Mouse (Mus musculus): Measurements from ENCODE around the gene Sumo3. TPM values are rescaled to one million over a fixed set of nuclear protein-coding genes. Genes with fewer than 3 reads are reported as not detected.
A peak's percentile ranks its signal among the peaks of the same experiment; 100 is the strongest.

Gene Sumo3
- polyA plus RNA-seq, 1 experiment from 2014 or later: 324 TPM

DNA sequence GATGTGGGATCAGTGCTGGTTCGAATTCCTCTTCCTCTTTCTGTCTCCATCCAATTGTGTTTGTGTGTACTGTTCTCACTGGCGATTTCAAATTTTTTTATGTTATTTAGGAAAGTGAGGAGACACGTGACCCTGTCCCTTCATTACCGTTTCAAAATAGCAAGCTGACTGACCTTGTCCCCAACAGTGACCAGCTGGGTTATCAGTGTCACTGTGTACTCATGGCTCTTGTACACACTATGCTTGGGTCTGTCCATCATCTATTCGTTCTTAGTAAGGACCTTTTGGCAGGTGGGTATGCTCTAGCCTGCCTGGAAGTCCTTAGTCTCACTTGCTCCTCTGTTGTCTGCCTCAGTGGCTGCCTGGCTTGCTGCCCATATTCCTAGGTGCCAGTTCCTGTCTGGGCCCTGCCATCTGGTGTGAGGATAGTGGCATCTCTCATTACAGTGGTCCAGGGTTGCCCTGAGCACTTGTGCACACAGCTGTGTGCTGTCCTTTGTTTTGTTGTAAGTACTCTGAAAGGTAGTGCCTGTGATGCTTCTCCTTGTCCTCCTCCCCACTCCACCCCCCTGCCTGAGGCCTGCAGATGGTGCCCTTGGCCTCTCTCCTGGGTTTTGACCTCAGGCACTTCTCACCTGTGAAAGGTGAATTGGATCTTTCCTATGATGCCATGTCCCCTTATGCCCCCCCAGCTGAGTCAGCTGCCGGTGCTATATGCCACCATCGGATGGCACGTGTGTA, 4.5 kb downstream of the Sumo3 start:
- H3K9ac ChIP-seq (replicated peaks; ENCODE audit: low read depth, low read length): no peak overlapping the region
- H3K4me1 ChIP-seq (ENCODE audit: control insufficient read depth, insufficient read depth, low read length): peaks cover 12% of the 10 kb centered on the region
- H3K4me3 ChIP-seq (ENCODE audit: low read depth, low read length): no peak overlapping the region
- no peaks in the 10 kb centered on the region for H3K27me3 ChIP-seq (ENCODE audit: control insufficient read depth, insufficient read depth, low read length)
- no peak overlapping the region for H3K27ac ChIP-seq (ENCODE audit: low read length)
- H3K9me3 ChIP-seq (ENCODE audit: control insufficient read depth, low read depth, low read length): no peaks in the 10 kb centered on the region
- WGBS: 80% methylated on average over 8 of the region's 8 CpGs
- ATAC-seq (ENCODE audit: insufficient number of reproducible peaks, insufficient read depth, low FRiP score, low read depth): no peak
- H3K36me3 ChIP-seq (ENCODE audit: control insufficient read depth, insufficient read depth, low read length): peaks cover 46% of the 10 kb centered on the region
- H3K4me2 ChIP-seq (replicated peaks; ENCODE audit: low read depth, low read length): no peak overlapping the region

DNA sequence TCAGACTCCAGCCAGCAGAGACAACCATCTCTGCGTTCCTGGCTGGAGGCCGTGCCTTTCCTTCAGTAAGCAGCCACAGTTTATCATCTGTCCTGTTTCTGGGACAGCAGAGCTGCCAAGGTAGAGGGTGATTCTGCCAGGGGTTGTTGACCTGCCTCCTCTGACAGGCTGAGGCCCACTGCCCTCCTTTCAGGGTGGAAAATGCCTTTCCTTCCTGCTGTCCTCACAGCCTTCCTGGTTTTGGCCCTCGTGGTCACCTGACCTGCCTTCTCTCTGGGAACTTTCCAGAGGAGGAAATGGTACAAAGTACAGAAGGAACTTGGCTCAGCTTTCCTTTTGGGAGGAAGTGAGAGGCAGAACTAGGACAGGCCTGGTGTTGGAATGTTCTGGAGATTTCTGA, 7.5 kb downstream of the Sumo3 start:
- Histone ChIP-seq H3K4me1 (ENCODE audit: control insufficient read depth, insufficient read depth, low read length) (no peaks in the 10 kb centered on the region), H3K36me3 (ENCODE audit: control insufficient read depth, insufficient read depth, low read length) (peaks cover 66% of the 10 kb centered on the region)
- ATAC-seq (ENCODE audit: insufficient number of reproducible peaks, insufficient read depth, low FRiP score, low read depth): no peak

DNA sequence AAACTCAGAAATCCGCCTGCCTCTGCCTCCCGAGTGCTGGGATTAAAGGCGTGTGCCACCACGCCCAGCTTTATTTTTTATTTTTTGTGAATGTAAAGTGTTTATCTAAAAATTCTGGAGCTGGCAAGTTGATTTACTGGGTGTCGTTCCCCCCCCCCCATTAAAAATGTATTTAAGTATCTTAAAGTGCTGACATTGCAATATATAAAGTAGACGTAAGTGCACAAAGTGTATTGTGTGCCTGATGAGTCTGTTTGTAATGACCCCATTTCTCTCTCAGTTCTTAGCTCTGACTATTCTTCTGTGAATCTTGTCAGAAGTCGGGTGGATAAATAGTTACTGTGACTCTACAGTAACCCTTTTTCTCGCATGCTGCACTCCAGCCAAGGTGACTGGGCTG, 9.8 kb downstream of the Sumo3 start:
- Histone ChIP-seq H3K4me1 (ENCODE audit: control insufficient read depth, insufficient read depth, low read length) (no peaks in the 10 kb centered on the region), H3K27me3 (ENCODE audit: control insufficient read depth, insufficient read depth, low read length) (no peaks in the 10 kb centered on the region), H3K27ac (ENCODE audit: low read length) (no peak overlapping the region), H3K36me3 (ENCODE audit: control insufficient read depth, insufficient read depth, low read length) (peaks cover 57% of the 10 kb centered on the region), H3K9me3 (ENCODE audit: control insufficient read depth, low read depth, low read length) (no peaks in the 10 kb centered on the region), H3K9ac (replicated peaks; ENCODE audit: low read depth, low read length) (no peak overlapping the region), H3K4me3 (ENCODE audit: low read depth, low read length) (no peak overlapping the region), H3K4me2 (replicated peaks; ENCODE audit: low read depth, low read length) (no peak overlapping the region)
- no peak for ATAC-seq (ENCODE audit: insufficient number of reproducible peaks, insufficient read depth, low FRiP score, low read depth)
- 91% methylated on average over 8 of the region's 8 CpGs for WGBS

More for the DNA sequence above, 7.5 kb downstream of the Sumo3 start:
- H3K27ac ChIP-seq (ENCODE audit: low read length): no peak overlapping the region; the same call in 1 of the 2 replicates
- no peak overlapping the region for H3K4me2 ChIP-seq (replicated peaks; ENCODE audit: low read depth, low read length)
- 82% methylated on average over 3 of the region's 3 CpGs for WGBS
- H3K27me3 ChIP-seq (ENCODE audit: control insufficient read depth, insufficient read depth, low read length): no peaks in the 10 kb centered on the region
- H3K9ac ChIP-seq (replicated peaks; ENCODE audit: low read depth, low read length): no peak overlapping the region
- H3K4me3 ChIP-seq (ENCODE audit: low read depth, low read length): no peak overlapping the region
- H3K9me3 ChIP-seq (ENCODE audit: control insufficient read depth, low read depth, low read length): no peaks in the 10 kb centered on the region

DNA sequence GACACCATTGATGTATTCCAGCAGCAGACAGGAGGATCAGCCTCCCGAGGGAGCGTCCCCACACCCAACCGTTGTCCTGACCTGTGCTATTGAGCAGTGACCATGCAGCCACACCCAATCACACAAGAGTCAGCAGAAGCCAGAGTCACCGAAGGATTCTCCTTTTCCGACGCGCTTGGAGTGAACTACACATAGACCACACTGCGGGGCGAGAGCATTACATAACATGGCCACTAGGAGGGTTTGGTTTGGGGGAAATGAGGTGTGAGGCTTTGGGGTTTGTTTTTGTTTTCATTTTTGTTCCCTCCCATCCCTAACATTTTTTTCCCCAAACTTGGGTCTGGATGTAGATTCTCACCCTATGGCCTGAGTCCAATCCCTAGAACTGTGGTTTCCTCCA, 10.3 kb downstream of the Sumo3 start:
- Histone ChIP-seq H3K4me3 (ENCODE audit: low read depth, low read length) (no peak overlapping the region), H3K4me2 (replicated peaks; ENCODE audit: low read depth, low read length) (no peak overlapping the region), H3K9me3 (ENCODE audit: control insufficient read depth, low read depth, low read length) (no peaks in the 10 kb centered on the region), H3K27ac (ENCODE audit: low read length) (no peak overlapping the region), H3K4me1 (ENCODE audit: control insufficient read depth, insufficient read depth, low read length) (no peaks in the 10 kb centered on the region), H3K9ac (replicated peaks; ENCODE audit: low read depth, low read length) (no peak overlapping the region), H3K36me3 (ENCODE audit: control insufficient read depth, insufficient read depth, low read length) (peaks cover 51% of the 10 kb centered on the region), H3K27me3 (ENCODE audit: control insufficient read depth, insufficient read depth, low read length) (no peaks in the 10 kb centered on the region)
- ATAC-seq (ENCODE audit: insufficient number of reproducible peaks, insufficient read depth, low FRiP score, low read depth): no peak
- 94% methylated on average over 9 of the region's 9 CpGs for WGBS

DNA sequence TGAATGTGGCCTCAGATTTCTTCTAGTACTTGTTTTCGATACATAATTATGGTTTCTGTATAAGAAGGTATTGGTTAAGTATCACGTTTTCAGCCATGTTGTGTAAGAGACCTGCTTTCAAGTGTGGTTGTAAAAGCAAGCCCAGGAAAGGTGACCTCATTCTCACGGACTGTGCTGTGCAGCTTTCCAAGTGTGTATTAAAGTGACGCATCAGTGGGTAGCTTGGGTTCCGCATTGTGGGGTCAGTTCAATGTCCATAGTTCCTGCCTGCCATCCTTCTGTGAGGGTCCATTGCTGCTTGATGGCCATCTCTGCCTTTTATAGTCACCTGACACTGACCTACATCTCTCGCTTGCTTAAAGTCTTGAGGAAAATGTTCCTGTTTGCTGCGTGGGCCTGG, 11.0 kb downstream of the Sumo3 start:
- Histone ChIP-seq H3K9ac (replicated peaks; ENCODE audit: low read depth, low read length) (no peak overlapping the region), H3K4me2 (replicated peaks; ENCODE audit: low read depth, low read length) (no peak overlapping the region), H3K4me3 (ENCODE audit: low read depth, low read length) (no peak overlapping the region), H3K4me1 (ENCODE audit: control insufficient read depth, insufficient read depth, low read length) (no peaks in the 10 kb centered on the region), H3K27me3 (ENCODE audit: control insufficient read depth, insufficient read depth, low read length) (no peaks in the 10 kb centered on the region), H3K27ac (ENCODE audit: low read length) (no peak overlapping the region), H3K36me3 (ENCODE audit: control insufficient read depth, insufficient read depth, low read length) (peaks cover 44% of the 10 kb centered on the region), H3K9me3 (ENCODE audit: control insufficient read depth, low read depth, low read length) (no peaks in the 10 kb centered on the region)
- 92% methylated on average over 7 of the region's 7 CpGs for WGBS
- ATAC-seq (ENCODE audit: insufficient number of reproducible peaks, insufficient read depth, low FRiP score, low read depth): no peak

DNA sequence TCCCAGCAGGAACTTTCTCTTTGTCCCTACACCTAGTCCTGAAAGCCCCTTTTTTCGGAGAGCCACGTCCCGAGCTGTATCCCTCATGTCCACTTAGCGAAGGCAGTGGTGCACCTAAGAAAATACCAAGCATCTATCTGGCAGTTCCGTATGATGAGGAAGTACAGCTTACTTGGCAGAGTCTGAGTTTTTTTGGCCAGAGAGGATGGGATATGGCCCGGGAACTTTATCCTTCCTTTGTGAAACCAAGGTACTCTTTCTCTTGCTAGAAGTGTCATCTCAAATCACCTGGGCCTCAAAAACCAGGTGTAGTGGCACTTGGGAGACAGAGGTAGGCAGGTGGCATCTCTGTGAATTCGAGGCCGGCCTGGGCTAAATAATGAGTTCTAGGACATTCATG, 15.6 kb downstream of the Sumo3 start:
- ATAC-seq (ENCODE audit: insufficient number of reproducible peaks, insufficient read depth, low FRiP score, low read depth): no peak
- H3K4me2 ChIP-seq (replicated peaks; ENCODE audit: low read depth, low read length): peak overlapping the region; percentile 53
- WGBS: 78% methylated on average over 8 of the region's 8 CpGs
- H3K36me3 ChIP-seq (ENCODE audit: control insufficient read depth, insufficient read depth, low read length): peaks cover 14% of the 10 kb centered on the region; the same call in 1 of the 2 replicates
- peak overlapping the region; percentile 90 for H3K27ac ChIP-seq (ENCODE audit: low read length)
- peaks cover 27% of the 10 kb centered on the region for H3K4me1 ChIP-seq (ENCODE audit: control insufficient read depth, insufficient read depth, low read length)
- peak overlapping the region; percentile 90; the same call in 1 of the 2 replicates for H3K9ac ChIP-seq (replicated peaks; ENCODE audit: low read depth, low read length)
- H3K9me3 ChIP-seq (ENCODE audit: control insufficient read depth, low read depth, low read length): no peaks in the 10 kb centered on the region
- no peaks in the 10 kb centered on the region for H3K27me3 ChIP-seq (ENCODE audit: control insufficient read depth, insufficient read depth, low read length)
- peak overlapping the region; percentile 84 for H3K4me3 ChIP-seq (ENCODE audit: low read depth, low read length)

DNA sequence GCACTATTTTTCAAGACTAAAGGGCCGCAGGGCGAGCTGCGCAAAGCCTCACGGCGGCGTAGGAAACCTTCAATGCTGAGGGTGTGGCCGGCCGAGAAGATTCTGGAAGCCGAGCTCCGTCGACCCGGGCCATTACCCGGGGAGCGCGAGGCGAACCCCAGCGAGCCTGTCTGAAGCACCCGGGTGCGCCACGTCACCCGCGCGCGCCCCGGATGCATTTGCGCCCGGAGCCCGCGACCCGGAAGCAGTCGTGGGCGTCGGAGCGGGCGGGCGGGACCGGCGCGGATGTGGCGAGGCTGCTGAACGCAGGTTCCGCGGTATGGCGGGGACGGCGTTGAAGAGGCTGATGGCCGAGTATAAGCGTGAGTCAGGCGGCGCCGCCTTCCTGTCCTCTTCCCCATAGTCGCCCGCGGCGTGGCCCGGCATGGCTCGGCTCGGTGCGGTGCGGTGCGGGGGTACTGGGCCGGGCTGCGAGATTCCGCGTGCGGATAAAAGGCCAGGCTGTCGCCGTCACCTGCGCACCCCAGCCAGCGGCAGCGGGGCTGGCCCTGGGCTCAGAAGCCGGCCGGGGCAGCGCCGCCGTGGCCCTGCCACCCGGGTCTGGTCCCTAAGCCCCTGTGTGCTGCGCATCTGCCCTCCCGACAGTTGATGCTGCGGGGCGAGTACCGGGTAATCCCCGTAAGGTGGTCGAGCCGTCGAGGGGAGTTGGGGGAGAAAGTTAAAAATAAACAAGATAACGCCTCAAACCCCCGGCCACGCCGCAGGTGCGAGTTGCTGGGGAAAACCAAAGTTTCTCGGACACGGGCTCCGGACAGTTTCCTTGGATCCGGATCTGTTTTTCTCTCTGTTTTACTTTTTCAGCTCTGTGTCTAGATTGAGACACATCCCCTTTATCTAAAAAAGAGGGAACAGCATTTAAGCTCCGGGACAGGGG, 16.4 kb downstream of the Sumo3 start, which contains the start of gene Ube2g2:
Gene Ube2g2 (plus strand): TSS at position 221 of the 934 bp plus-strand sequence.
- peak within 1 kb of the TSS; percentile 84 for H3K4me3 ChIP-seq (ENCODE audit: low read depth, low read length)
- H3K9me3 ChIP-seq (ENCODE audit: control insufficient read depth, low read depth, low read length): no peaks in the 10 kb centered on the region
- H3K4me1 ChIP-seq (ENCODE audit: control insufficient read depth, insufficient read depth, low read length): peaks cover 27% of the 10 kb centered on the region
- H3K36me3 ChIP-seq (ENCODE audit: control insufficient read depth, insufficient read depth, low read length): peaks cover 8% of the 10 kb centered on the region; the same call in 1 of the 2 replicates
- H3K27ac ChIP-seq (ENCODE audit: low read length): peak within 1 kb of the TSS; percentile 90
- H3K27me3 ChIP-seq (ENCODE audit: control insufficient read depth, insufficient read depth, low read length): no peaks in the 10 kb centered on the region
- peak within 1 kb of the TSS; percentile 76 for H3K4me2 ChIP-seq (replicated peaks; ENCODE audit: low read depth, low read length)
- ATAC-seq (ENCODE audit: insufficient number of reproducible peaks, insufficient read depth, low FRiP score, low read depth): peak; percentile 91
- under 1% methylated on average over 96 of the region's 96 CpGs for WGBS
- H3K9ac ChIP-seq (replicated peaks; ENCODE audit: low read depth, low read length): peak within 1 kb of the TSS; percentile 90

DNA sequence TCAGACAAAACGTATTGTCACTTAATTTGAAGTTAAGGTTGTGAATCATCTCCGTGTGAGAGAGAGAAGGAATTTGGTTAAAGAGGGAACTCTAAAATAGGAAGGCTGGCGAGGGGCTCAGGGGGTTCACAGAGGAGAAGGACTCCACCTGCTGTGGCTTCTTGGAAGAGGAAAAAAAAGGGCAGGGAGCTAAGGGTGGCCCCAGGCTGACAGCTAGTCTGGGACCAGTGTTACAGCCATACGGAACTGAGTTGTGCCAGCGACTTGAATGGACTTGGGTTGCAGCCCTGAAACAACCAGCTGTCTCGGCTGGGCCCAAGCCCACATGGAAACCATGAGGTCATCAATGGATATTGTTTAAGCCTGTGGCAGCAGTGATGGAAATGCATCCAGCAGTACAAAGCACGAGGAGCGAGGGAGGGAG, 17.2 kb downstream of the Sumo3 start:
- Histone ChIP-seq H3K27me3 (ENCODE audit: control insufficient read depth, insufficient read depth, low read length) (no peaks in the 10 kb centered on the region), H3K9me3 (ENCODE audit: control insufficient read depth, low read depth, low read length) (no peaks in the 10 kb centered on the region), H3K9ac (replicated peaks; ENCODE audit: low read depth, low read length) (peak overlapping the region; percentile 90), H3K4me3 (ENCODE audit: low read depth, low read length) (peak overlapping the region; percentile 84), H3K4me2 (replicated peaks; ENCODE audit: low read depth, low read length) (peak overlapping the region; percentile 76), H3K27ac (ENCODE audit: low read length) (peak overlapping the region; percentile 90; the same call in 1 of the 2 replicates), H3K4me1 (ENCODE audit: control insufficient read depth, insufficient read depth, low read length) (peaks cover 27% of the 10 kb centered on the region), H3K36me3 (ENCODE audit: control insufficient read depth, insufficient read depth, low read length) (peaks cover 4% of the 10 kb centered on the region; the same call in 1 of the 2 replicates)
- WGBS: 12% methylated on average over 8 of the region's 8 CpGs
- ATAC-seq (ENCODE audit: insufficient number of reproducible peaks, insufficient read depth, low FRiP score, low read depth): 0 out of 2 replicates have a peak, but pooled peaks have one; percentile 16

All from stomach, embryonic 14.5 days (tissue).